Mouse (Mus musculus) adrenal gland, adult 10 weeks (tissue): ENCODE data around the gene Ubxn11. TPM values are rescaled to one million over a fixed set of nuclear protein-coding genes. Genes with fewer than 3 reads are reported as not detected.

Source experiments
- polyA plus RNA-seq: library from polyadenylated mRNA; stranded (reverse); fragments of 350-450 nt; fragmentation: Illumina TruSeq; extraction: RNeasy Lipid Tissue Mini Kit (QIAGEN cat#74804); gene quantifications from one replicate; pipeline ENCODE4 v1.2.3, GENCODE M21; 2014; ENCODE audit warnings: low read depth, low replicate concordance

The Ubxn11 gene
- not detected for polyA plus RNA-seq

DNA sequence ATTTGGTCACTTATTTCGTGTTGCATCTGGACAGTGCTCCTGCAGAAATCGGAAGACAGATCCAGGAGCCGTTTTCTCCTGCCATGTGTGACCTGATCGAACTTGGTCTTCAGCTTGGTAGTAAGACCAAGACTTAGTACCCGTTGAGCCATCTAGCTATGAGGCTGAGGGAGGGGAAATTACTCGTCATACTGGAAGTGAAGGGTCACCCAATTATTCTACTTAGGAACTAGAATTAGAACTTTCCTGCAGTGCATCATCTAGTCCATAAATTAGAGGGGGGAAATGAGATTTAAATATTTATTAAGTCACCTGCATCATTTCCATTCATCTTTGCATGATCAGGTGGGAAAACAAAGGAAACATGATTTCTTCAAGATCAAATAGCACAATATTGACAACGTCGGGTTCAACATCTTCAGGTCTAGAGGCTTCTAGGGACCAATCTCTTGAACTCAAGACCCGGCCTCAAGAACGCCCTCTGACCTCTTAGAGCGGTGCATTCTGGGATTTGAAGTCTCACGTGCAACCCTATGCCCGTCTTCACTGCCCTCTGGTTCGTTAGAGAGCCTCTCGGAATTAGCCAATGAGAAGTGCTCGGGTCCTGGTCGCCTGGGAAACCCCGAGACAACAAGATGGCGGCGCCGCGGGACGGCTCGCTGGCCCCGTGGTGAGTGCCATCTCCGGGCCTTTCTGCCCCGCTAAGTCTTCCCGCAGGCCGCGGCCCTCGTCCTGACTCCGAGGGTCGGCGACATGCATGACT, at the start of gene Ubxn11:
Gene Ubxn11 (plus strand): TSS at position 592 of the 763 bp plus-strand sequence.

GRCm38 (mm10) chr4:134053538-134053937, 48.8 kb upstream of the Ubxn11 start, which contains the start of gene Zfp683:
Gene Zfp683 (plus strand): TSS chr4:134053838.

DNA sequence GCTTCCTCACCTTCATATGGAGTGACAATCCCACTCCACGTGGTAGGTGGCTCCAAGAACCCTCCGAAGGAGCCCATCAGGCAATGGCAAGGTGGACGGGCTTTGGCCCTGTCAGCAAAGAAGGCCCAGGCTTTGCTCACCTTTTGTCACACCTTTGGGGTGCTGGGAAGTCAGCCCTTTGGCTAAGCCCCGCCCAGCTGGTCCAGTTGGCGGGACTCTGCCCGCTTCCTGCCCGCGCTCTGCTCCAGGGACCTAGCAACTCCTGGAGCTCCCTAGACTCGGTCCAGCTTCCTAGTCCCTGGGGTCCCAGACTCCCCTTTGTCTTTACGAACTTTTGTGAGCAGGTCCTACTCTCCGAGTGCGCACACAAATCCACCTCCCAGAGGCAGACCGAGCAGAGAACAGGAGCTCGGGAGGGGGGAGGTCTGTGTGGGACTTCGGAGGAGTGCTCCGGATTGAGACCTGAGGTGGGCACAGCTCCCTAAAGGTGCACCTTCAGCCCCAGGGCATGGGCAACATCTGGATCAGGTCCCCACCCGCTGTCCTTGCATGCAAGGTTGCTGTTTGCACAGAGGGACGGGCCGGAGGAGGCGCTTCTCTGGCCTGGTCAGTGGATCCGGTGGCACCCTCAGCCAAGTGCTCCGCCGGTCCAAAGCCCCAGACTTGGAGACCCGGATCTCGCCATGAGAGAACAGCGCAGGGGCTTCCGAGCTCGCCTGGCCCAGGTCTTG, 42.1 kb upstream of the Ubxn11 start, which contains the start of gene Crybg2:
Gene Crybg2 (plus strand): TSS at position 681 of the 731 bp plus-strand sequence.

DNA sequence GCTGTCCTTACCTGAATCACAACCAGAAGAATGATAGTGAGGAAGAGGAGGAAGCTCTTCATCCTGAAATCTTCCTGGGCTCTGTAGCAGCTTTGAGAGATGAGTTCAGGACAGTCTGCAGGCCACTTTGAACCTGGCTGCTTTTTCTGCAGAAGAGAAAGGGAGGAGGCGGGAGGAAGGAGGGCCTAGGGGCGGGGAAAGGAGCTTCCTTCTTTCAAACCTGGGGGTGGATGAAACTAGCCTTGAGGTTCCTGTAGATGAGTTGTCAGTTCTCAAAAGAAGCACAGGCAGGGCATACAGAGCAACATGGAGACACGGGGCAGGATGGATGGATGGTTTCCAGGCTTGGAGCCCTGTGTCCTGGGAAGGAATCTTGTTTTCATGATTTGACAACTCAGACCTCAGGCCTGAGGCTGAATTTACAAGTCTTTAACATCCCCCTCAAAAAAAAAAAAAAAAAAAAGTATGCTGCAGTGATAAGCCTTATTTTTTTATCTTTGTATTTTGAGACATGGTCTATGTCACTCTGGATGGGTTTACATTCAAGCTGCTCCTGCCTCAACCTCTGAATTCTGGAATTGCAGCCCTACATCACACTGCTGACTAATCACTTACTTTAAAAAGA, 7.3 kb upstream of the Ubxn11 start, which contains the start of gene Cd52:
Gene Cd52 (minus strand): TSS at position 160 of the 625 bp plus-strand sequence.

GRCm38 (mm10) chr4:134128221-134128982, 26.0 kb downstream of the Ubxn11 start, which contains the start of gene Sh3bgrl3:
Gene Sh3bgrl3 (minus strand): TSS chr4:134128789.

Other genes starting within 250 kb of the Ubxn11 start
- gene Rps6ka1, start 214.8 kb upstream of the Ubxn11 start, polyA plus RNA-seq = 0.58 TPM
- gene Hmgn2, start 133.9 kb upstream of the Ubxn11 start, polyA plus RNA-seq = 555 TPM
- 33.4 TPM for gene Dhdds, start 101.7 kb upstream of the Ubxn11 start, polyA plus RNA-seq
- gene Lin28a, start 83.7 kb upstream of the Ubxn11 start, polyA plus RNA-seq = not detected
- not detected for gene Zfp683, start 48.7 kb upstream of the Ubxn11 start, polyA plus RNA-seq
- not detected for gene Crybg2, start 41.8 kb upstream of the Ubxn11 start, polyA plus RNA-seq
- 22.9 TPM for gene Cd52, start 7.5 kb upstream of the Ubxn11 start, polyA plus RNA-seq
- gene Sh3bgrl3, start 26.2 kb downstream of the Ubxn11 start, polyA plus RNA-seq = 1.6 TPM
- 7.9 TPM for gene Cep85, start 84.5 kb downstream of the Ubxn11 start, polyA plus RNA-seq
- not detected for gene Gm7534, start 100.4 kb downstream of the Ubxn11 start, polyA plus RNA-seq
- gene Catsper4, start 124.8 kb downstream of the Ubxn11 start, polyA plus RNA-seq = not detected
- not detected for gene Cnksr1, start 135.8 kb downstream of the Ubxn11 start, polyA plus RNA-seq
- not detected for gene E130218I03Rik, start 141.1 kb downstream of the Ubxn11 start, polyA plus RNA-seq
- 0.70 TPM for gene Zfp593, start 143.0 kb downstream of the Ubxn11 start, polyA plus RNA-seq
- gene Gm30191, start 144.4 kb downstream of the Ubxn11 start, polyA plus RNA-seq = not detected
- gene Grrp1, start 151.5 kb downstream of the Ubxn11 start, polyA plus RNA-seq = not detected
- gene Pdik1l, start 185.3 kb downstream of the Ubxn11 start, polyA plus RNA-seq = 23.7 TPM
- not detected for gene Trim63, start 212.6 kb downstream of the Ubxn11 start, polyA plus RNA-seq
- gene Slc30a2, start 240.6 kb downstream of the Ubxn11 start, polyA plus RNA-seq = 20.3 TPM